Mouse (Mus musculus) spleen, postnatal 36 days (tissue): ENCODE measurements around the gene Coro7.

Experiments
- DNase-seq, 2 experiments: peaks; one replicate each; pipeline ENCODE4 v3.0.0; 2022; ENCODE audit warnings: low spot score in 2 of 2, mixed read lengths in 1 of 2

Gene Coro7

GRCm38 (mm10) chr16:4615297-4615696 is 64.3 kb downstream of the Coro7 start:
- DNase-seq: no peak

GRCm38 (mm10) chr16:4614639-4615038 is 64.9 kb downstream of the Coro7 start:
- DNase-seq: no peak

DNA sequence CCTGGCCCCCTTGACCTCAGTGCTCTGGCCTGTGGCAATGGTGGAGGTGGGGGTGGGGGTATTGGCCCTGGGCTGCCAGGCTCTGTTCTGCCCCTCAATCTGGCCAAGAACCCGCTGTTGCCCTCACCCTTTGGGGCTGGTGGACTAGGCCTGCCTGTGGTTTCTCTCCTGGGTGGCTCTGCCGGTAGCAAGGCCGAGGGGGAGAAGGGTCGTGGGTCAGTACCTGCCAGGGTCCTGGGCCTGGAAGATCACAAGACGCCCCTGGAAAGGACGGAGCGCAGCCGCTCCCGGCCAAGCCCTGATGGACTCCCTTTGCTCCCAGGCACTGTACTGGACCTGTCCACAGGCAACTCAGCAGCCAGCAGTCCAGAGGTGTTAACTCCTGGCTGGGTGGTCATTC is 65.8 kb downstream of the Coro7 start:
- no peak for DNase-seq

GRCm38 (mm10) chr16:4611676-4612075 is 67.9 kb downstream of the Coro7 start:
- no peak for DNase-seq

DNA sequence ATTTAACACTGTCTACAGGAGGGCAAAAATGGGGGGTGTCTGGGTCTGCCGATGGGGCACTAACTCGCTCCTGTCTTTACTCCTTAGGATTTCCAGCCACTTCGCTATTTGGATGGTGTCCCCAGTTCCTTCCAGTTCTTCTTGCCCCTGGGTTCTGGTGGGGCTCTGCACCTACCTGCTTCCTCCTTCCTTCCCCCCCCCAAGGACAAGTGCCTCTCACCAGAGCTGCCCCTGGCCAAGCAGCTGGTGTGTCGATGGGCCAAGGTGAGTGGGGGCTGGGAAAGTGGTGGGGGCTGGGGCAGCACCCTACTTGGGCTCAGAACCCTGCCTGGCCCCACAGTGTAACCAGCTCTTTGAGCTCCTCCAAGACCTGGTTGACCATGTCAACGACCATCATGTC is 68.4 kb downstream of the Coro7 start:
- no peak for DNase-seq

DNA sequence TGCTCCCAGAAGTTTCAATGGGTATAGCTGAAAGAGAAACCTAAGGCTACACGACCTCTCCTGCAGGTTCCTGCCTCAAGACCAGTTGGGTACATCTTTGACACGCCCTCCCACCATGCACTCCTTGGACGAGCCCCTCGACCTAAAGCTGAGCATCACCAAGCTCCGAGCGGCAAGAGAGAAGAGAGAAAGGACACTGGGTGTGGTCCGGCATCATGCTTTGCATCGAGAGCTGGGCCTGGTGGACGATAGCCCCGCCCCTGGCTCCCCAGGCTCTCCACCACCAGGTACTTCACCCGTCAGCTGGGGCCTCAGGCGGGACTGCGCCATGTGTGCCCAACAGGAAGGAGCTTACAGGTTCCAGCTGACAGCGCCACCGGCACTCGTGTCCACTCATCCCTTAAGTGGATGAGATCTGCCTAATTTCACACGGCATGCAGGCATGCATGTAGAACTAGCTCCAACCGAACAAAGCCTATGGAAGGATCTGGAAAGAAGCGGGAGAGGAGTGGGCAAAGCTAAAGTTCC is 71.0 kb downstream of the Coro7 start:
- DNase-seq: no peak

- peak; percentile 75 to 79 for DNase-seq
Observed at GRCm38 (mm10) chr16:4607818-4608531, 71.6 kb downstream of the Coro7 start.

DNA sequence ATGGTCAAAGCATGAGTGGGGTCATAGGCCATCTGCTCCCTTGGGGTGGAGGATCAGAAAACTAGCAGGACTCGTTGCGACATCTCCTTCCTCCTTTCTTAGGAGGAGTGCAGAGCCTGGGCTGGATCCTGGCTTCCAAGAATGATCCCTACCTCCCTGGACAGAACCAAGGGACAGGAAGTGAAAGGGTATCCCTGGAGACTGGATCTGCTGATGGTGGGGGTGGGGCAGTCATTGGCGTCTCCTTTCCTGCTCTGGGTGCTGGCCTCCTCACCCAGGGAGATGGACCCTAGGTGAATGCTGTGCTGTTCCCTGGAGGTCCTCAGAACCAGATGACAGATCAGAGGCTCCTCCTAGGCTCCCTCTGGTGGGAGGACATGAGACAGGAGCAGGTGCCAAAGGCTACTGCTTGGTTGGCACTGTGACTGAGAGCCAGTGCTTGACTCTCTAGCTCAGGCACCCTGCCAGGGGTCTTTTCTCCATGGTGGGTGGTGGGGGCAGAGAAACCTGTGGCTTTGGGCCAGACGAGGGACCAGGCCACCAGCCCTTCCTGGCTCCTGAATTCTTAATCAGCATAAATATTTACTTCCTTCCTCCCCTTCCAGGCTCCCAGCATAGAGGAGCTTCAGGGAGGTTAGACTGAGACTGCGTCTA is 73.0 kb downstream of the Coro7 start:
- no peak for DNase-seq

- no peak for DNase-seq
Observed at GRCm38 (mm10) chr16:4605514-4606131, 74.0 kb downstream of the Coro7 start.

GRCm38 (mm10) chr16:4604293-4604837 is 75.2 kb downstream of the Coro7 start:
- no peak for DNase-seq

GRCm38 (mm10) chr16:4603453-4603837 is 76.1 kb downstream of the Coro7 start:
- DNase-seq: no peak

DNA sequence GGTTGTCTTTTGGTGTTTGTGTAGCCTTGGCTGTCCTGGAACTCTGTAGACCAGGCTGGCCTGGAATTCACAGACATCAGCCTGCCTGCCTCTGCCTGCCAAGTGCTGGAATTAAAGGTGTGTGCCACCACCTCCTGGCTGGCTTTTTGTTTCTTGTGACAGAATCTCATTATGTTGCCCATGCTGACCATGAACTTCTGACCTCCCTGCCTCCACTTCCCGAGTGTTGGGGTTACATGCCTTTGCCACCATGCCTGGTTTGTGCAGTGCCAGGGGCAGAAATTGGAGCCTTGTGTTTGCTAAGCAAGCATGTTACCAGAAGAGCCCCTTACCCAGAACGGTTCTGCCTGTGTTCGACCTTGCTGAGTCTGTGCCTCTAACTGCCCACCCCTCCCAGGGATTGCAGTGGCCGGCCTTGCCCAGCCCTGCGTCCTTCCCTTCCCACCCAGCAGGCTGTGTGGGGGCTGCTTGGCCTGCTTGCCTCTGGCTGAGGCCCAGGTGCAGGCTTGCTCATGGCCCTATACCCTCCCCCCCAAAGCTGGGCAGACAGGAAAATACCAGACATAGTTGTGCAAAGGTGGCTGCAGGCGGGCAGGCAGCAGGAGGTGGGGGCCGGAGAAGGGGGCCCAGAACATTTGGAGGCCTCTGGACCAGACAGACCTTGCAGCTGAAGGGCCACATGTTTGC is 76.7 kb downstream of the Coro7 start:
- no peak for DNase-seq

- no peak for DNase-seq
Observed at GRCm38 (mm10) chr16:4602189-4602588, 77.4 kb downstream of the Coro7 start.

- DNase-seq: no peak
Observed at GRCm38 (mm10) chr16:4600701-4601310, 78.8 kb downstream of the Coro7 start.

DNA sequence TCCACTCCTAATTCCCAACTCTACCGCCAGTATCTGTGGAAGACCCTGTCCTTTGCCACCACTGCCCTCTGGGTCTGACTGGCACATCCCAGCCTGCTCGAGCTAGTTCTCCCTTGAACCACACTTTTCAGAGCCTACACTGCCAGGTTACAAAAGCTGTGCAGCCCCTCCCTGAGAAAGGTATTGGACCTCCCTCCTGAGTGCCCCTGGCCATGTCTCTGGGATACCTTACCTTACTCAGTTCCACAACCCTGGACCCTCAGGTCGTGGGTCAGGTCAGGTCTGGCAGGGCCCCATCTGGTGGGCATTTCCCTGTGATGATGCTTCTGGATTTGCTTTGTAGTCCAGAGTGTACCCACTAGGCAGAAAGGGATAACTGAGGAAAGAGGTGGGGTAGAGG is 80.0 kb downstream of the Coro7 start:
- DNase-seq: no peak

GRCm38 (mm10) chr16:4598891-4599543 is 80.6 kb downstream of the Coro7 start:
- no peak for DNase-seq

DNA sequence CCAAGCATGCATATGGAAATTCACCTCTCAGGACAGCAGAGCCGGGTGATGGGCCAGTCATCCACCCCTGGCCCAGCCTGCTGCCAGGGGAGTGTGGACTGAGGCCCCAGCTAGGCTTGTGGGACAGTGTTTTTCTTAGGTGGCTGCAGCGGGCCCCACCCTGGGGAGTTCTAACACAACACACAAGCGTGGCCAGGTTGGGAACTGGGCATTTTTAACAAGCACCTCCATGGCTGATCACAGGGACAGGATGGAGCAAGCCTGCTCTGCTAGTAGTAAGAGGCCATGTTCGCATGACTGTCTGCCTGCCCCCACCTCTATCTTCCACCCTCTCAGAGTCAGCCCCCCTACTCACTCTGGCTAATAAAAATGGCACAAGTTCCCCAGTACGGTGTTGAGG is 81.5 kb downstream of the Coro7 start:
- no peak for DNase-seq

DNA sequence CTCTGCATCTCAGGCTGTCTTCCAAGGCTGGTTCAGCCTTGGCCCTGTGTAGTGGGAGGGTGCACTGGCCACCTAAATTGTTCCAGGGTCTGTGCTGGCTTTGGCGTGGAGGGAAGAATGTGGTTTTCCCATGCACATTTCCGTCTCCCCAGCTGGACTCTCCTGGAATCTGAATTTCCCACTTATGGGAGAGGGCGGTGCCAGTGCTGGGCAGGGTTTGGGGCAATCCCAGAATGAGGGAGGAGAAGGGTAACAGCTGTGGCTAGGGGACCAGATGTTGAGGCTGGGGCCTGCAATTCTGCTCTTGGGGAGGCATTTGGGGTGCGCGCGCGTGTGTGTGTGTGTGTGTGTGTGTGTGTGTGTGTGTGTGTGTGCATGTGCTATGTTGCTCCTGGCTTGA is 82.3 kb downstream of the Coro7 start:
- no peak for DNase-seq

GRCm38 (mm10) chr16:4596836-4597235 is 82.7 kb downstream of the Coro7 start:
- DNase-seq: no peak

DNA sequence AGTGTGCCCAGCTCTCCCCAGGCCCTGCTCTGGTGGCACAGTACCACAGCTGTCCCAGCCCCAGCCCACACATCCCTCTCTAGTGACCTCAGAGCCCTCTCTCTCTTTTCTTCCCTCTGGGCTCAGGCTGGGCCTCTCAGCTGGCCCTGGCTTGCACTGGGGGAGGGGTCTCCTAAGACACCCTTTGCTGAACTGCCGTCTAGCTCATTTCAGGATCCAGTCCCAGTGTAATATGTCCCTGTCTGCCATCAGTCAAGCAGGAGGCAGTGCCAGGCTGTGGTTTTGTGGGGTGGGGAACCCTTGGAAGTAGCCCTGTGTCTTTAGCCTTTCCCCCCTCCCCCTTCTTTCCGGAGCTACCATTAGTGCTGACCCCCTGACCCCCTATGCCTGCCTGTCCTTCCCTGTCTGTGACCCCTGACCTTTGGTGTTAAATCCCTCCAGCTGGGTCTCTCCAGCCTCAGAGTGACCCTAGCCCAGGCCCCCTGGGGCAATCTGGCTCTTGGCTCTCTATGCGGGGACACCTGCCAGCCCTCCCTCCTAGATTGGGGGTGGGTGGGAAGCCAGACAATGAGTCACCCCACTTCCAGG is 83.3 kb downstream of the Coro7 start:
- DNase-seq: no peak

- no peak for DNase-seq
Observed at GRCm38 (mm10) chr16:4595527-4595963, 84.0 kb downstream of the Coro7 start.
